Mouse (Mus musculus) left cerebral cortex, adult 18-20 months (tissue): ENCODE data around the gene Tyro3. TPM values are rescaled to one million over a fixed set of nuclear protein-coding genes. Genes with fewer than 3 reads are reported as not detected.

Experiments
- DNase-seq, 2 experiments: peaks; one replicate each; pipeline ENCODE4 v3.0.0; 2021 to 2022; ENCODE audit warnings: low spot score in 2 of 2, mixed read lengths in 1 of 2
- long read RNA-seq, 2 experiments: library from polyadenylated mRNA; stranded (forward); transcript quantifications; one replicate each; pipeline ENCODE4 v2.0.0; 2021
- total RNA-seq, 2 experiments: library from RNA; stranded (reverse); gene quantifications; 2 replicates each; pipeline ENCODE4 v1.2.3; 2021

Gene Tyro3
- 100 to 1,000 TPM; 192 to 195 TPM for total RNA-seq
- long read RNA-seq, experiment 1, transcript Tyro3-201 (19 exons, 3,989 nt) = major isoform, 116 of 215 reads
- long read RNA-seq, experiment 1, partial matches to known transcripts = 29 of 215 reads
- long read RNA-seq, experiment 1, other reads (novel, unspliced or antisense) = 69 of 215 reads
- long read RNA-seq, experiment 2, transcript Tyro3-201 (19 exons, 3,989 nt) = major isoform, 84 of 150 reads
- long read RNA-seq, experiment 2, partial matches to known transcripts = 22 of 150 reads
- long read RNA-seq, experiment 2, other reads (novel, unspliced or antisense) = 44 of 150 reads

DNA sequence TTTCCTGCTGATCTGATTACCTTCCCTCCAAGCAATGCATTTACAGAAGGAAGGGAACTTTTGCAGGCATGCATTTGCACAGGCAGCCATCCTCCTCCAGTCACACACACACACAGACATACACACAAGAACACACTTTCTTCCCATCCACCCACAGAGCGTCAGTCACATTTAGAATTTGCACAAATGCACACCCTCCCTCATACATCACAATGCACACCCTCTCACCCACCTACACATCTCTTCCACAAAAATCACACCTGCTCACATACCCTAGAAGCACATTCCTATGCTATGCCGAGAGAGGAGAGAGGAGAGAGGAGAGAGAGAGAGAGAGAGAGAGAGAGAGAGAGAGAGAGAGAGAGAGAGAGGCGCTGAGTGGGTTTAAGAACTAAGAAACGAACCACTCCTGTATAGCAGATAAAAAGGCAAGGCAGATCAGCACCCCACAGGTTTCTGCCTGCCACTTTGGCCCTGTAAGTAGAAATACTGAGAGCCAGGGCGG, at the start of gene Tyro3:
Tyro3 (plus strand) TSS at position 455 of the 505 bp plus-strand sequence.
- peak in 1 of 2 experiments; percentile 65 for DNase-seq

DNA sequence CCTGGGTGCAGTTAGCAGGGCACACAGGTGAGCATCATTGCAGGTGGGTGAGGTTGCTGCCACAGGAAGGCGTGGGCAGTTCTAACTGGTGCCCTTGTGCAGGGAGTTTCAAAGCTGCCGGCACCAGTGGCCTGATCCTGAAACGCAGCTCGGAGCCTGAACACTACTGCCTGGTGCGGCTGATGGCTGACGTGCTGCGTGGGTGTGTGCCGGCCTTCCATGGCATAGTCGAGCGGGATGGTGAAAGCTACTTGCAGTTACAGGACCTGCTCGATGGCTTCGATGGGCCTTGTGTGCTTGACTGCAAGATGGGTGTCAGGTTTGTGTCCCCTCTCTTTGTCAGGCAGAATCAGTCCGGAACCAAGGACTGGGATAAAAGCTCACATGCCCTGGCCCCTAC, 48.3 kb upstream of the Tyro3 start:
- peak; percentile 41 to 55 for DNase-seq

DNA sequence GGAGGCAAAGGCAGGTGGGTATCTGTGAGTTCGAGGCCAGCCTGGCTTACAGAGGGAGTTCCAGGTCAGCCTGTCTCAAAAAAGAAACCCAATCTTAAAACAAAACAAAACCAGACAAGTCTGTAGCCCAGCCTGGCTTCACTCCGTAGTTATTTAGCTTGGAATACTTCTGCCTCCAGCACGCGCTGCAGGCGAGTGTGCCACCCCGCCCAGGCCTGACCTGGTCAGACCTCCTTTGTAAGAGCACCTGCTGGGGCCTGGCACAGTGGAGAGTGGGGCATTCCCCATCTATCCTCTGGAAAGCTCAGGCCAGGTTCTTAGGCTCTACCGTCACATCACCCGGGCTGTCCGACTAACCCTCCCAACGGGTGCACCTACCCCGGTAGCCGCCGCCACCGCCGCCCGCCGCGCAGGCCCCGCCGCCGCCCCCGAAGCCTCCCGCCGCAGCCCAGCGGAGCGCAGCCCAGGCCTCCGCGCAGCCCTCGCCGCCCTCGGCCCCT, 39.9 kb upstream of the Tyro3 start:
- DNase-seq = no peak

DNA sequence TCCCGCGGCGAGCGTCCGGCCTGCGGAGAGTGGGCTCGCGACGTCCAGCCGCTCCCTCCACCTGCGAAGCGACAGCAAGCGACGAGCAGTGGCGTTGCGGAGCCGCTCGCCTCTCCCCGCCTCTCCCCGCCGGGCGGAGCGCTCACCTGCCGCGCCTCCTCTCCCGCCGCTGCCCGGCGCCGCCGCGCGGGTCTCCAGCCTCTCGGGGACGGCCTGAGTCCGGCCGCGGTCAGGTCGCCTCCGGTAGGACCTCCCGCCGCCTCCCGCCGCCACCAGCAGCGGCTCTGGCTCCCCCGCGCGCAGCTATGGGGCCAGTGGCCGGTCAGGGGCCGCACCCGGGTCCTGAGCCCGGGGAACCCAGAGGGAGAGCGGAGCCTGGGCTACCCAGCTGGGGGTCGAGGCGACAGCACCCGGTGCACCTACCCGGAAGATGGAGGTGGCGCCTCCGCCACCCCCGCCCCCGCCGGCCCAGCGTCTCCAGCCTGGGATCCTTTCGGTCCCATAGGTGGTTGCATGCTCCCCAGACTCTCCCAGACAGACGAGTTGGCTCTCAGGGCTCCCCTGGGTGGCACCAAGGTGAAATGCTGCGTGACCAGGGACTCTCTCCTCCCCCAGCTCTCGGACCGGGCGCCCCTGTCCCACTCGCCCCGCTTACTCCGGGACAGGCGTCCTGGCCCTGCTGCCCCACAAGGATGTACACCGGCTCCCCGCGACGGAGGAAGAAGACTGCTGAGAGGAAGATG, 39.3 kb upstream of the Tyro3 start:
- DNase-seq = peak in 1 of 2 experiments; percentile 42

DNA sequence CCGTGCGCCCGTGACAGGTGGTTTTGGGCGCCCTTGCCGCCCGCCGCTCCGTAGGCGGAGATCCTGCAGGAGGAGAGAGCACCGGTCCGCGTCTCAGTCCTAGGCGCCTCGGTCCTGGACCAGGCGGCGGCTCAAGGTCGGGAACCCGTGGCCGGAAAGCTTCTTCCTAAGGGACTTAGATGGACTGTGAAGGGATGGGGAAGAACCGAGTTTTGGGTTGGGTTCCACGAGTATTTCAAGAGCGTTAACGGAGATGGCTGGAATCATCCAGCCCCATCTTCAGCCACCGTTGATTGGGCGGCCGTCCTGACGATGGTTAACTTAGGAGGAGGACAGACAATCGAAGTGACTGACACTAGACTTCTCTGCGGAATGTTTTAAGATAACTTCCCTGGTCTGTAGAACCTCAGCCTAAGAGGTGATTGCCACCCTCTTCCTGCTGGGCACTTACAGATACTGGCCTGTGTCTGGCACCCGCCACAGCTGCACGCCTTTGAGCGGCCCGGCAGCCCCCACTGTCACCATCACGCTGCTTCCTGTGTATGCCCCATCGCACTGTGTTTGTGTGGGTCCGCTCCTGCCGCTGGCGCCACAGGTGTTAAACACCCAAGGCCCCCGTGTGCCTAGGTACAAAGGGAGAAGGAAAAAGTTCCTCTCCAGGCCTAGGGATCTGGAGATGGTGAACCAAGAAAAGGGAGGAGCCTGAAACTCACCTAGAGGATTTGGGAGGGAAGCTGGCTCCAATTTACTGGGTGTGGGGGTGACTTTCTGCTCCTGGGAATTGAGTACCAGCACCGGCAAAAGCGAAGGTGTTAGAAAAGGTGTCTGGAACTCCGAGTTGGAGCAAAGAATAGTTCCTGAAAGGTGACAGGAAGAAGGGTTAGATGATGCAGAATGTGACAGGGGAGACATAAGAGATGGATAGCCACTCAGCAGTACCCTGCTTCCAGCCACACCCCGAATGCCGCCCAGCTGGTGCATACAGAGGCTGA, 38.4 kb upstream of the Tyro3 start:
- no peak for DNase-seq

DNA sequence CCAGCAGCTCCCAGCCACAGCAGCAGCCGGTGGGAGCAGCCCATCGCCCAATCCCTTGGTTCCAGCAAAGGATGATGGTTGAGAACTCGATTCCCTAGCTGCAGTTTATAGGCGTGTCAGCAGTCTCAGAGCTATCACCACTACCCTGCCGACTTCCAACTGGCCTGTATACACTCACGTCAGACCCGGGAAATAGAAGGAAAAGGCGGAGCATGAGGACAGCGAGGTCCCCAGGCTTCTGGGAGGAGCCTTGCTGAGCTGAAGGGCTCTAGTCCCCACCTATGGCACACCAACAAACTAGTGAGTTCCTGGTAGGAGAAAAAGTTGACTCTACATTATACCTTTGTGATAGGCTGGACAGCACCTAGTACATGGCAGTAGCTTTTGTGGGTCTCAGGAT, 37.3 kb upstream of the Tyro3 start, which contains the start of gene Ltk:
Ltk (minus strand) TSS at position 181 of the 400 bp plus-strand sequence.
- DNase-seq = no peak

DNA sequence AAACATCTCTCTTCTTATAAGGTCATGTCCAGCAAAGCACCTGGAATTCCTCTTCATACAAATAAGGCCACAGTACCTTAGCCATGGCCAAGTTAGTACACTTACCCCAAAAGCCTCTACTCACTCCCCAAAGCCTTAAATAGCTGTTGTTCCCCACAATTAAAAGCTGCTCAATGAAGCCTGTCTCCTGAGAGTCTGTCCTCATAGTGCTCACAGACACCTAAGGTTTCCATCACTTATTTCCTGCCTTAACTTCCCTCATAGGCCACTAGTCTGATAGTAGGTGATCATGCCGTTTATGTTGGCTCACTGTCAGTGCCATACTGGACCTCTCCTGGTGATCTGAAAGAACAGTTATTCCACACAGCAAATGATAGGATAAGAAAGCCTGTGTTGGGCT, 35.3 kb upstream of the Tyro3 start:
- no peak for DNase-seq

DNA sequence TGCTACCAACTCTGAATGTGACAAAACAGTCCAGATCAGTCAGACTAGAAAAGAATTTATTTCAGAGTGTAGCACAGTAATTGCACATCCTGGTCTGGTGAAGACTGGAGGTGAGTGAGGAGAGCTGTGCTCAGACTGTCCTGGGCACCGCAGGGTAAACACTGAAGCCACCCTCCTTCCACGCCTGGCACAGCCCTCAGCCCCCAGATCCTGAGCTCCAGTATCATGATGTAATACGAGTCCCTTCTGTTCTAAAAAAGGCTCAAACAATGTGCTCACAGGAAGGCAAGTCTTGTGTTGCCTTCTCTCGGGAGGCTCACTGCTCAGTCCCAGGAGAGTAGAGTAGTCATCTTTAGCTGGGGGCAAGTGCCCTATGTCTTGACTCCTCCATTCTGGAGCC, 33.6 kb upstream of the Tyro3 start:
- DNase-seq = no peak

DNA sequence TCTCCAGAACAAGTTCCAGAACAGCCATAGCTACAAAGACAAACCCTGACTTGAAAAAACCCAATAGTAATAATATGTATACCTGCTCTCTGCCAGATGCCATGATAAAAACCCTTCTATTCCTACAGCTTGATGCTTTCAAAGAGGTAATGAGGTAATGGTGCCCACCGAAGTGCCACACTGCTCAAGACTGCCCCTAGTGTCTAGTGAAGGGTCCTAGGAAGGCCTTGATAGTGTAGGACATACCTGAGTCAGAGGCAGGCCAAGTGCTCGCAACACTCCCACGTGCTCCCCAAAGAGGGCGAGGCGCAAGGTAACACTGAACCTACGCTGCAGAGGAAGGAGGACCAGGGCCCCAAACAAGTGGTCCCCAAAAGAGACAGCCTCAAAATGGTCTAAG, 30.3 kb upstream of the Tyro3 start:
- DNase-seq = no peak

DNA sequence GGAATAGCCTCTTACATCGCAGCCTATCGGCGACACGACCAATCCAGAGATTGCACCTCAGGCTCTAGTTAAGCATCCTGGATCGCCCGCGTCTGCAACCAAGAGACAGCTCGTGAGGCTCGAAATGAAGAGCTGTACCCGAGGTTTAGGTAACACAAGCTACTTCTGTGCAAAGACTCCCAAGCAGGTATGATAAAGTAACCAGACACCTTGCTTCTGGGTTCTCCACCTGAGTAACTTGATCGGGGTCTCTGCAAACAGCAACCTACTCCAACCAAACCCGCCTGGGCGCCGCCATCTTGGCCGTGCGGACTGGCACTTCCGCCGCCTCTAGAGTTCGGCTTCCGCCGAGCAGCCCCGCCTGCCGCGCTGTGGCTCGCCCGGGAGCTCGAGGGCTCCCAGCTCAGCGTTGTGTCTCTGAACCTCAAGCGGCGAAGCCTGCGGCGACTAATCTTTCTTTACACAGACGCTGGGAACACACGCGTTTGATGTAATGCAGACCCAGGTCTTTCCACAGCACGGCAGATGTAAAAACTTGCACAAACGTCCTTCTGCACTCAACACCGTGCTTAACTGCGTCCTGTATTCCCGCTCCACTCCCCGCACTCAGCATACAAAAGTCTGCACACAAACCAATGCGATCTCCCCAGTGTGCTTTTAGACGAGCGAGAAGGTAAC, 10.2 kb upstream of the Tyro3 start, which contains the start of gene Rpap1:
Rpap1 (minus strand) TSS at position 332 of the 678 bp plus-strand sequence.
- peak; percentile 81 to 89 for DNase-seq

DNA sequence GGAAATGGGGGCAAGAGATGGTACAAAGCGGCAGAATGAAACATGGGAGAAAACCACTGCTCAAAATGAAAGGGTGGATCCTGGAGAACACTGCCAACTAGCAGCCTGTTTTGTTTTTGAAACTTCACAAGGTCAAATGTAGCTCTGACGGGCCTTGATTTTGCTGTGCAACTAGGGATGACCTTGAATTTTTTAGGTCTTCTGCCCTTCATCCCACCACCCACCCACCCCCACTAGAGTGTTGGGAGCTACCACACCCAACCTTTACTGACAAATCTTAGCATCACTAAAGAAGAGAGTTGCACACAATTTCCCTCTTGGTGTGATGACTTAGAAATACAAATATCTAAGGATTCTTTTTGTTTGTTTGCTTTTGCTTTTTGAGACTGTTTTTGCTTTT, 7.5 kb upstream of the Tyro3 start:
- DNase-seq = no peak

DNA sequence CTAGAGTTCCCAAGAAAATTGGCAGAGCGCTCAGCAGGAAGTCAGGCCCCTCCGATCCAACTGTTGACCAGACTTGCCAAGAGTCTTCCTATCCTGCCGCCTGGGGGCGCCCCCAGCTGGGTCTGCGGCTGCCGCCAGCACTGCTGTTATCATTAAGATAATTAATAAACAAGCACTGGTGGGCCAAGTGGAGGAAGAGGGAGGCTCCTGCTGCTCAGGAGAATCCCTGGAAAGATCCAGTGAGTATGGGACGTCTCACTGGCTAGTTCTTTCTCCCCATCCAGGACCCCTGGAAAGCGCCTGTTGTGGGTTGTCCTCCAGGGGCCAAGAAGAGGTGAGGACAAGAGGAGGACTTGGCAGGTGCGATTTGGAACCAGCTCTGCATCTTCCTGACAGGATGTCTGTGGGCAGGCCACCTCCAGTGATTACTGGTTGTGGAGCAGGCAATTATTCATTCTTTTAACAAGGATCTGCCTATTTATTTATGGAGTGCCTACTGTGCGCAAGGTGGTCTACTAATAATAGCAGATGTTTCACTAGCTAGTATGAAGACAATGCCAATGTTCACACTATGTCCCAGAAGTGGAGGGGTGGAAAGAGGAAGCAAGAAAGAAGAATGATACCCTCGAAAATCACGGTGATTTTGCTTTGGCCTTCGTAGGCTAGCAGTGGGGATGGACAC, 854 bp downstream of the Tyro3 start:
- DNase-seq = peak in 1 of 2 experiments; percentile 47

DNA sequence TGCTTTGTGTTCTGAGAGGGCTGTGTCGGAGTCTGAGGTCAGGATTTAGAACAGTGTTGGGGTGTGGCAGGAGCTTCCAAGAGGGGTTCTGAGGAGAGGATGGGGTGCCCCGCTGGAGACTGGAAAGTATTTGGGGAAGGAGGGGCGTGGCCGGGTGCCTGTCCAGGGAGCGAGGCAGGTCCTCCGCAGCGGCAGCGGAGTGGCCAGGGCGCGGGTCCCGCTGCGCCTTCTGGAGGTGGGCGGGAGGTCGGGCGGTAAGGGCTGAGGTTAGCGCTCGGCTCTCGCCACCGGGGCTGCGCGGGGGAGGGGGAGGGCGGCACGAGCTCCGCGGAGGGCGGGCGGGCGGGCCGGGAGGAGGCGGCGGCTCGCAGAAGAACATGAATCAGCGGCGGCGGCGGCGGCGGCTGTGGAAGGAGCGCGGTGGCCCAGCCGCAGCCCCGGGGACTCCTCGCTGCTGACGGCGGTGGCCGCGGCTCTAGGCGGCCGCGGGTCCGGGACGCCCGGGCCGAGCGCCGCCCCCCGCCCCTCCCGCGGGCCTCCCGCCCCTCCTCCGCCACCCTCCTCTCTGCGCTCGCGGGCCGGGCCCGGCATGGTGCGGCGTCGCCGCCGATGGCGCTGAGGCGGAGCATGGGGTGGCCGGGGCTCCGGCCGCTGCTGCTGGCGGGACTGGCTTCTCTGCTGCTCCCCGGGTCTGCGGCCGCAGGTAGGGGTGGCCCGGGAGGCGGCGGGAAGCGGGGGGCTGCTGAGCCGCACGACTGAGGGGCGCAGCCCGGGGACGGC, 1.8 kb downstream of the Tyro3 start:
- DNase-seq = peak in 1 of 2 experiments; percentile 64

DNA sequence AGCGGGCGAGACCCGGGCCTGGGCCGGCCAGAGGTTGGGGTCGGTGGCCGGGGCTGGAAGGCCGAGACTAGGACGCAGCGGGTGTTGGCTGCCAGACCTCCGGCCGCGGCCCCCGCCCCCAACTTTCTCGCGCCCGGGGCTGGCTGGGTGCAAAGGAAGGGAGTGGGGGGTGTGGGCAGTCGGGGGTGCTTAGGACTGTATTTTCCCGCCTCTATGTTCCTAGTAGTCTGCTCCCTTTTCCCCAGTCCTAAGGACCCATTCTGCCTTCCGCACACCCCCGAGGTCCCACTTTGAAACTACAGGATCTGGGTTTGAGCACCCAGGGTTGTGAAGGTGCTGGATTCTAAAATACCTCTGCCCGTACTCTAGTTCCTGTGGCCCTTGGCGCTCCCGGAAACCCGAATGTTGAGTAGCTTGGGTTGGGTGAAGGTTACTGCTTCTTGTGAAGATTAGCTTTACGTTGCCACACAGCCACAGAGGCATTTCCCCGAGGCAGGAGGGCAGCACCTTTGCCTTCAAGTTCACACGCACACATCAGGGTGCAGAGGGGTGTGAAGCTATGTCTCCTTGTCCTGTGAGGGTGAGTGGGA, 2.5 kb downstream of the Tyro3 start:
- peak in 1 of 2 experiments; percentile 30 for DNase-seq

DNA sequence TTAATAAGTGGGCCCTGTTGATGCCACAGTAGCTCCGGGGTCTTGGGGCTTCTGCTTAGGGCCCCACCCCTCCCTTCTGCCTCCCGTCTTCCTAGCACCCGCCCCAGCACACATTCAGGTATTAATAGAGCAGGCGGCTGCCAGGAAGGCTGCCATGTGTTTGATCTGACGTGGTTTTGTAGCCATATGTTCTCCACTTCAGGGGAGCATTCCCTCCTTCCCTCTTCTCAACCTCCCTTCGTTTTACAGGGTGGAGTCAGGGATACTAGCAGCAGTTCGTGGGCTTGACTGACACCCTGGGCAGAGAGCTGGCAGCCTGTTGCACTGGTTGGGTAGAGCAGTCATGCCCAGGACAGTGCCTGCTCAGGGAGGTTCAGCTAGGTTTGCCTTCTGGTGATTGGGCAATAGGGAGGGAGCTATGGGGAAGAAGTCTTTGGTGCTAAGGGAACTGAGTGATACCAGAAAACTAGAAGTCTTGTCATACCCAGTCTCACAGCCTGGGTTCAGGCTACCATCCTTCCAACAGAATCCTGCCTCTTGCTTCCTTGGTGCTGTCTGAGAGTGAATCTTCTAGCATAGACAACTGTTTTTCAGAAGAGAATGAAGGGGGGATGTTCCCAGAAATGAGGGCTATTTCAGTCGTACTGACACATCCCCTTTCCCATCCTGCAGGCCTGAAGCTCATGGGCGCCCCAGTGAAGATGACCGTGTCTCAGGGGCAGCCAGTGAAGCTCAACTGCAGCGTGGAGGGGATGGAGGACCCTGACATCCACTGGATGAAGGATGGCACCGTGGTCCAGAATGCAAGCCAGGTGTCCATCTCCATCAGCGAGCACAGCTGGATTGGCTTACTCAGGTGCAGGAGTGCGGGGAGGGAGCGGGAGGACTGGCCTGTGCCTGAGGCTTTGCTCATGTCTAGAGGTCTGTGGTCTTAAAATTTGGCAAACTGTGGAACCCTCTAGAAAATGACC, 3.6 kb downstream of the Tyro3 start:
- DNase-seq = peak; percentile 61 to 77

DNA sequence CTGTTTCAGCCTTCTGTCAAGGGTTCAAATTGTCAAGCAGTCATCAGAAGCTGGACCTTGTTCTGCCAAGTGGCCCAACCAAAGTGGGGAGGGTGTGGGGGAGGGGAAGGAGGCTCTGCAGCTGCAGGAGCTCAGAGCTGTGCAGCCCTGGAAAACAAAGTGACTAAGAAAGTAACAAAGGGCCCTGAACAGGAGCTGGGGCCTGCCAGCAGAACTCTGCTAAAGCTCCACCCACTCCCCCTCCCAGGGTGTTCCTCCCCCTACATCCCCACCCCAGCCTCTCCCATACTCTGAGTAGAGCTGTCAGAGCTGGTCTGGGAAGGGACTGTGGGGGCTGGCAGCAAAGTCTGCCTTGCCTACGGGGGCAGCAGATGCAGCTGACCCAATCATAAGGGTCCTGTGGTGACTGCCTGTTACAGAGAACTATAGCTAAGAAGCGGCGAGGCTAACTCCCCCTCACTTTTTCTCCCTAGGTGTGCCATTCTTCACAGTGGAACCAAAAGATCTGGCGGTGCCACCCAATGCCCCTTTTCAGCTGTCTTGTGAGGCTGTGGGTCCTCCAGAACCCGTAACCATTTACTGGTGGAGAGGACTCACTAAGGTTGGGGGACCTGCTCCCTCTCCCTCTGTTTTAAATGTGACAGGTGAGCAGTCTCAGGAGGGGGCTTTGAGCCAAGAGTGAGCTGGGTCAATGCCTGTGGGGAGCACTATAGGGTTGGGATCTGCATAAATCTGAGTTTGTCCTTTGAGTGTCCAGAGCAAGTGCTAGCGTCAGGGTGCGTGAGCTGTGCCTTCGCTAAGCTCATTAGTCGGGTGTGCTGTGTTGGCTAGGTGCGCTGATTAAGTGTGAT, 5.5 kb downstream of the Tyro3 start:
- peak in 1 of 2 experiments; percentile 39 for DNase-seq
